Mouse (Mus musculus): ENCODE measurements around the gene Phactr3. TPM values are rescaled to one million over a fixed set of nuclear protein-coding genes. Genes with fewer than 3 reads are reported as not detected.

Phactr3 gene
- total RNA-seq, 2 experiments from 2014 or later, result 143 to 156 TPM

GRCm38 (mm10) chr2:178121946-178122665 is 3.3 kb downstream of the Phactr3 start:
- Histone ChIP-seq H3K4me3 (no peak overlapping the region), H3K27ac (no peak overlapping the region)
- DNase-seq (ENCODE audit: extremely low spot score in 1 of 2, low spot score in 2 of 2), result peak; percentile 5 to 8
- intact Hi-C loops (cut with DNase I), result no loop called here
- no peak for TF ChIP-seq CTCF (IDR thresholded peaks at IDR 0.05)

- TF ChIP-seq CTCF (IDR thresholded peaks at IDR 0.05), result no peak
- intact Hi-C loops (cut with DNase I), result no loop called here
- Histone ChIP-seq H3K4me3 (no peak overlapping the region), H3K27ac (no peak overlapping the region)
- peak; percentile 4 to 9 for DNase-seq (ENCODE audit: extremely low spot score in 1 of 2, low spot score in 2 of 2)
Measured at GRCm38 (mm10) chr2:178123466-178123865, 4.7 kb downstream of the Phactr3 start.

GRCm38 (mm10) chr2:178125427-178125826 is 6.7 kb downstream of the Phactr3 start:
- TF ChIP-seq CTCF (IDR thresholded peaks at IDR 0.05), result no peak
- peak; percentile 5 to 7 for DNase-seq (ENCODE audit: extremely low spot score in 1 of 2, low spot score in 2 of 2)
- intact Hi-C loops (cut with DNase I), result no loop called here
- Histone ChIP-seq H3K27ac (no peak overlapping the region), H3K4me3 (no peak overlapping the region)

- intact Hi-C loops (cut with DNase I), result no loop called here
- Histone ChIP-seq H3K4me3 (no peak overlapping the region), H3K27ac (no peak overlapping the region)
- peak; percentile 6 for DNase-seq (ENCODE audit: extremely low spot score in 1 of 2, low spot score in 2 of 2)
- TF ChIP-seq CTCF (IDR thresholded peaks at IDR 0.05), result no peak
Measured at GRCm38 (mm10) chr2:178126041-178126820, 7.5 kb downstream of the Phactr3 start.

GRCm38 (mm10) chr2:178128594-178128993 is 9.8 kb downstream of the Phactr3 start:
- TF ChIP-seq CTCF (IDR thresholded peaks at IDR 0.05), result no peak; the same call in 1 of the 2 replicates
- H3K27ac ChIP-seq, result no peak overlapping the region
- peak; percentile 8 to 9 for DNase-seq (ENCODE audit: extremely low spot score in 1 of 2, low spot score in 2 of 2)

GRCm38 (mm10) chr2:178129161-178129560 is 10.4 kb downstream of the Phactr3 start:
- no peak overlapping the region for H3K27ac ChIP-seq
- H3K4me3 ChIP-seq, result no peak overlapping the region
- TF ChIP-seq CTCF (IDR thresholded peaks at IDR 0.05), result no peak
- intact Hi-C loops (cut with DNase I), result no loop called here
- peak in 1 of 2 experiments; percentile 19 for DNase-seq (ENCODE audit: extremely low spot score in 1 of 2, low spot score in 2 of 2)

More at GRCm38 (mm10) chr2:178128594-178128993, 9.8 kb downstream of the Phactr3 start:
- H3K4me3 ChIP-seq, result no peak overlapping the region
- intact Hi-C loops (cut with DNase I), result no loop called here

GRCm38 (mm10) chr2:178129676-178130075 is 10.9 kb downstream of the Phactr3 start:
- Histone ChIP-seq H3K4me3 (no peak overlapping the region), H3K27ac (no peak overlapping the region)
- peak in 1 of 2 experiments; percentile 6 for DNase-seq (ENCODE audit: extremely low spot score in 1 of 2, low spot score in 2 of 2)
- TF ChIP-seq CTCF (IDR thresholded peaks at IDR 0.05), result no peak
- intact Hi-C loops (cut with DNase I), result no loop called here

- peak in 1 of 2 experiments; percentile 5 for DNase-seq (ENCODE audit: extremely low spot score in 1 of 2, low spot score in 2 of 2)
- Histone ChIP-seq H3K27ac (no peak overlapping the region), H3K4me3 (no peak overlapping the region)
- intact Hi-C loops (cut with DNase I), result no loop called here
- TF ChIP-seq CTCF (IDR thresholded peaks at IDR 0.05), result no peak
Measured at GRCm38 (mm10) chr2:178130536-178130935, 11.8 kb downstream of the Phactr3 start.

- intact Hi-C loops (cut with DNase I), result no loop called here
- H3K4me3 ChIP-seq, result no peak overlapping the region
- no peak overlapping the region for H3K27ac ChIP-seq
- no peak for TF ChIP-seq CTCF (IDR thresholded peaks at IDR 0.05)
- peak in 1 of 2 experiments; percentile 8 for DNase-seq (ENCODE audit: extremely low spot score in 1 of 2, low spot score in 2 of 2)
Measured at GRCm38 (mm10) chr2:178131011-178131410, 12.2 kb downstream of the Phactr3 start.

GRCm38 (mm10) chr2:178131606-178132365 is 13.0 kb downstream of the Phactr3 start:
- no peak overlapping the region for H3K27ac ChIP-seq
- intact Hi-C loops (cut with DNase I), result no loop called here
- DNase-seq (ENCODE audit: extremely low spot score in 1 of 2, low spot score in 2 of 2), result peak in 1 of 2 experiments; percentile 6
- TF ChIP-seq CTCF (IDR thresholded peaks at IDR 0.05), result no peak
- no peak overlapping the region for H3K4me3 ChIP-seq

GRCm38 (mm10) chr2:178135713-178136112 is 16.9 kb downstream of the Phactr3 start:
- no peak overlapping the region for H3K4me3 ChIP-seq
- intact Hi-C loops (cut with DNase I), result loop anchor here (5.0 kb wide), 1 partner anchor 202 kb away; no protein-coding TSS in a partner anchor

More at GRCm38 (mm10) chr2:178135713-178136112, 16.9 kb downstream of the Phactr3 start:
- no peak for DNase-seq (ENCODE audit: extremely low spot score in 1 of 2, low spot score in 2 of 2)
- TF ChIP-seq CTCF (IDR thresholded peaks at IDR 0.05), result no peak
- H3K27ac ChIP-seq, result no peak overlapping the region

Data from left cerebral cortex, adult 2 months (tissue).